26 mouse cellular contexts compared by ENCODE assay signal in genomic region chr13:69069817-69070216, GRCm38 (mm10).
"Had no signal": no experiment of that assay in that cellular context is flagged by ENCODE, and none has a peak within 500 bp of the region (broad histone marks: within the 10 kb centered on the region; RNA-seq: fewer than 3 reads in every experiment).

No protein-coding gene starts in this region.

- DNase-seq: forebrain, postnatal 0 days; gastrocnemius, postnatal 14 days; gastrocnemius, postnatal 36 days; heart, adult 18-20 months; heart, postnatal 14 days; heart, postnatal 36 days; kidney, adult 11 months; kidney, adult 2 months; kidney, adult 9 months; kidney, postnatal 14 days; kidney, postnatal 36 days; layer of hippocampus, adult 9-11 months; layer of hippocampus, postnatal 36 days; left cerebral cortex, postnatal 4 days; liver, embryonic 13.5 days had no signal

- ATAC-seq: forebrain, postnatal 0 days; intestine, embryonic 16.5 days had no signal

- H3K4me3 ChIP-seq: heart, embryonic 13.5 days; heart, embryonic 15.5 days; hindbrain, embryonic 13.5 days; hindbrain, embryonic 15.5 days; kidney, embryonic 15.5 days; limb, embryonic 13.5 days; limb, embryonic 15.5 days; liver, embryonic 13.5 days had no signal

- H3K9ac ChIP-seq: forebrain, postnatal 0 days; heart, embryonic 13.5 days; heart, embryonic 15.5 days; hindbrain, embryonic 13.5 days; hindbrain, embryonic 15.5 days; kidney, embryonic 15.5 days; limb, embryonic 13.5 days; limb, embryonic 15.5 days; liver, embryonic 13.5 days had no signal

- H3K27me3 ChIP-seq: heart, embryonic 13.5 days; heart, embryonic 15.5 days; hindbrain, embryonic 13.5 days; hindbrain, embryonic 15.5 days; kidney, embryonic 15.5 days; limb, embryonic 13.5 days; limb, embryonic 15.5 days; liver, embryonic 13.5 days had no signal

- H3K4me2 ChIP-seq: heart, embryonic 11.5 days; heart, embryonic 13.5 days; heart, embryonic 15.5 days; hindbrain, embryonic 13.5 days; hindbrain, embryonic 15.5 days; kidney, embryonic 15.5 days; limb, embryonic 13.5 days; limb, embryonic 15.5 days; liver, embryonic 13.5 days had no signal

- H3K4me1 ChIP-seq: heart, embryonic 13.5 days; heart, embryonic 15.5 days; hindbrain, embryonic 13.5 days; hindbrain, embryonic 15.5 days; kidney, embryonic 15.5 days; limb, embryonic 13.5 days; limb, embryonic 15.5 days; liver, embryonic 13.5 days had no signal

- H3K9me3 ChIP-seq: heart, embryonic 13.5 days; heart, embryonic 15.5 days; hindbrain, embryonic 13.5 days; hindbrain, embryonic 15.5 days; kidney, embryonic 15.5 days; limb, embryonic 13.5 days; limb, embryonic 15.5 days; liver, embryonic 13.5 days had no signal

- H3K36me3 ChIP-seq: heart, embryonic 13.5 days; heart, embryonic 15.5 days; hindbrain, embryonic 13.5 days; hindbrain, embryonic 15.5 days; kidney, embryonic 15.5 days; limb, embryonic 13.5 days; limb, embryonic 15.5 days; liver, embryonic 13.5 days had no signal

- H3K27ac ChIP-seq: heart, embryonic 13.5 days; heart, embryonic 15.5 days; hindbrain, embryonic 13.5 days; hindbrain, embryonic 15.5 days; hindbrain, postnatal 0 days; kidney, embryonic 15.5 days; kidney, postnatal 0 days; limb, embryonic 13.5 days; limb, embryonic 15.5 days; liver, embryonic 13.5 days had no signal
